Mouse (Mus musculus): ENCODE data around the gene Wapl.

Gene Wapl

GRCm38 (mm10) chr14:34774231-34774630 lies 100.5 kb downstream of the Wapl start:
- DNase-seq (ENCODE audit: low spot score): no peak

- DNase-seq (ENCODE audit: low spot score): no peak
These were observed 103.1 kb downstream of the Wapl start for GRCm38 (mm10) chr14:34776719-34777385.

GRCm38 (mm10) chr14:34777810-34778209 lies 104.1 kb downstream of the Wapl start:
- DNase-seq (ENCODE audit: low spot score): no peak

GRCm38 (mm10) chr14:34778760-34779159 lies 105.0 kb downstream of the Wapl start:
- no peak for DNase-seq (ENCODE audit: low spot score)

- DNase-seq (ENCODE audit: low spot score): no peak
These were observed 119.8 kb downstream of the Wapl start for GRCm38 (mm10) chr14:34793406-34794037.

Measured in ovary, adult 18-20 months (tissue).